Mouse (Mus musculus) mouse trophoblast stem cell (cell line): Measurements from ENCODE around the gene Ergic2.
"Not testable (repeated sequence)": the region's sequence is repeated elsewhere in the genome, so short reads cannot be mapped to it uniquely, and the experiment has no call there.

Experiments used
- in situ Hi-C, 2 experiments: fragments of 300-500 bp; cut with MseI, MboI; formaldehyde crosslinking; loops; 2 replicates in 1 of 2; 3 replicates in 1 of 2; pipeline ENCODE4 v1.15.1; 2025

Gene Ergic2

GRCm38 (mm10) chr6:148216752-148217151, 4.6 kb upstream of the Ergic2 start:
- in situ Hi-C loops = no loop called here

GRCm38 (mm10) chr6:148214765-148215164, 2.6 kb upstream of the Ergic2 start:
- in situ Hi-C loops = no loop called here

DNA sequence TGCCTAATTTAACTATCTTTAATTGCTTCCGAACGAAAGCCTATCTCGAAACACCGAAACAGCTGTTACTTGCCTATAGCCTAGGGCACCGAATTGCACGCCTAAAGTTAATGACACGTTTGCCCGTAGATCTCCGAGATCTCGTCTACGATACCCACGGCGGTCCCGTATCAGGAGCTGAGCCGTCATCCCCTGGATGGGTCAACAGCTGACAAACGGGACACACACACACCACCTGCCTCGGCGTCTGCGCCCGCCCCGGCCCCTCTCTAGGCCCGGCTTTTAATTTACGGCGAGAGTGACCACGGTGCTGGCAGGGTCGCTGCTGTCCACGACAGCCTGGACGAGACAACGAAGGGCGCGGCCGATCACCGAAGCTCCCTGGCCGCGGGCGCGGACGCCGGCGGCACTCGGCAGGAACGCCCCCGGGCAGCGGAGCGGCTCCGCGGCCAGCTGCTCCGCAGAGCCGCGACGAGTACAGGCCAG, 740 bp downstream of the Ergic2 start:
- in situ Hi-C loops = no loop called here

GRCm38 (mm10) chr6:148207522-148207921, 4.7 kb downstream of the Ergic2 start:
- in situ Hi-C loops = no loop called here

DNA sequence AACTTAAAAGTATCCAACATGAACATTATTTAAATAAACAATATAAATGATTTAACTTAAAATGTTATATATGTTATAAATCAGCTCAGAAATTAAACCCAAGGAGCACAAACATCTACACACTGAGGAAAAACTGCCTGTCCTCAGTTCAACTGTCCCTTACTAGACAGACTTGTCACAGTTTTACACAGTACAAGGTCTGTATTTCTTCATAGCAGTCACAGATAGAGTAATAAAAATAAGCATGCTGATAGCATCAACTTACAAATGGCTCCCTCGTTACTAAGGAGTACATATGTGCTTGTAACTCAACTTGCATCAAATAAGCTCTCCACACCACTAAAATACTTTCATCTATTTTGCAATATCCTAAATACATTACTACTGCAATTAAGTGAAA, 7.0 kb downstream of the Ergic2 start:
- in situ Hi-C loops = no loop called here

DNA sequence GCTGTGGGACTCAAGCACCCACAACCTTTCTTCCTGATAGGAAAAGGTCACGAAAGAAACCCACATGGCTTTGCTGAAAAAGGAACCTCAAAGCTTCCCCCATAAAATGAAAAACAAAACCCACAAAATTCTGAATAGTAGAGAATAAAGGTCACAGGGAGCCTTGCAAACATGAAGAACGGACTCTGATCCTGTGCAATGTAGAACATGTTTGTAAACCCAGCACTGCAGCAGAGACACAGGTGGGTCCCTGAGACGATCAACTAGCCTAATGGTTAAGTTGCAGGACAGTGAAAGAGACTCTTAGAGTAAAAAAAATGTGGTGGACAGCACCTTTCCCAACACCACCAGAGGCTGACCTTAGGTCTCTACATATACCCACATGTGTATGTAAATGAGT, 12.4 kb downstream of the Ergic2 start:
- in situ Hi-C loops = no loop called here

DNA sequence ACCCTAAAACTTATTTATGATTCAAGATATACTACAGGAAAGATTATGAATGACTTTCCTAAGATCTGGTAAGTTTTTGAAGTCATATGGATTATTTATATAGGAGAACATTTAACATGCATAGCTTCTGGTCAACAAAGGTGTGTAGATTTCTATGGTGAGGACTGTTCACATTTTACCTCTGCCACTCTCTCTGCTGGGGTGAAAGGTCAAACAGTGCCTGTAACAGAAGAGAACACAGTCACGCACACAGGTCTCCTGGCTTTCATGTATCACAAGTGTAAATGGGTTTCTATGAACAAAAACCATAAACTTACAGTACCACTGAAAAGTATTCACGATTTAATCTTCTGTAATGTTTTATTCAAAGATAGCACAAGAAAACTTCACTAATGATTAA, 13.0 kb downstream of the Ergic2 start:
- in situ Hi-C loops = no loop called here

- in situ Hi-C loops = no loop called here
These were observed 18.0 kb downstream of the Ergic2 start for GRCm38 (mm10) chr6:148193972-148194701.

DNA sequence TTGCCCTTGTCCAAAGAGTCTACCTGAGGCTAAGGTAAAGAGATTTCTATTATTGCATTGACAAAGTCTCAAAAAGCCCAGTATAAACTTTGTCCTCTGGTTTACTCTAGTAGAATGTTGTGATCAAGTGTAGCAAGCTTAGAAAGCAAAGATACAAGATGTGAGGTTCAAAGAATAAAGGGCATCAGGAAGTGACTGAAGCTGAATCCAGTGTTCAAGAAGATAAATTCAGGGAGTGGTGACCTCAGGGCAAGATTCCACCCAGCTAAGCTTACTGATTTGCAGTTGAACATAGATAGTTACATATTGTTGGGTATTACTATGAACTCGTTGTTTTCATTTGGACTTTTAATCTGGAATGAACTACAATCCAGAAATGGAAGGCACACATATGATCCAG, 26.5 kb downstream of the Ergic2 start:
- in situ Hi-C loops = no loop called here

DNA sequence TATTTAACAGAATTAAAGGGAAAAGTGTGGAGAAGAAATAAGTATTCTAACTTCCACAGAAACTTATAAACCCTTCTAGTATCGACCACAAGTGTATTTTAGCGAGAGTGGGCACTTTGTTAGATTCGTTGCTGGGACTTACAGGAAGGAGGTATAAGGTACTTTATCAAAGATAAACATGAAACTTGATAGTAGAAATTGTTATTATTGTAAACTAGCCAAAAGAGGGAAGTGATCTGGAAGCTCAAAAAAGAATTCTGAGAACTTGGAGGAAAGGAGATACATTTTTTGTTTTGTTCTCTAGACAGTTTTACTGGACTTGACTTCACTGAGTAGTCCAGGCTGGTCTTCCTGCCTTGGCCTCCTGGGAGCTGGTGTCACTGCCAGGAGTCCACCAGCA, 39.3 kb downstream of the Ergic2 start:
- in situ Hi-C loops = no loop called here

GRCm38 (mm10) chr6:148152305-148152704, 59.9 kb downstream of the Ergic2 start:
- in situ Hi-C loops = not testable (repeated sequence)

- in situ Hi-C loops = no loop called here
These were observed 69.8 kb downstream of the Ergic2 start for GRCm38 (mm10) chr6:148142421-148142820.

- in situ Hi-C loops = no loop called here
These were observed 70.3 kb downstream of the Ergic2 start for GRCm38 (mm10) chr6:148141874-148142273.

DNA sequence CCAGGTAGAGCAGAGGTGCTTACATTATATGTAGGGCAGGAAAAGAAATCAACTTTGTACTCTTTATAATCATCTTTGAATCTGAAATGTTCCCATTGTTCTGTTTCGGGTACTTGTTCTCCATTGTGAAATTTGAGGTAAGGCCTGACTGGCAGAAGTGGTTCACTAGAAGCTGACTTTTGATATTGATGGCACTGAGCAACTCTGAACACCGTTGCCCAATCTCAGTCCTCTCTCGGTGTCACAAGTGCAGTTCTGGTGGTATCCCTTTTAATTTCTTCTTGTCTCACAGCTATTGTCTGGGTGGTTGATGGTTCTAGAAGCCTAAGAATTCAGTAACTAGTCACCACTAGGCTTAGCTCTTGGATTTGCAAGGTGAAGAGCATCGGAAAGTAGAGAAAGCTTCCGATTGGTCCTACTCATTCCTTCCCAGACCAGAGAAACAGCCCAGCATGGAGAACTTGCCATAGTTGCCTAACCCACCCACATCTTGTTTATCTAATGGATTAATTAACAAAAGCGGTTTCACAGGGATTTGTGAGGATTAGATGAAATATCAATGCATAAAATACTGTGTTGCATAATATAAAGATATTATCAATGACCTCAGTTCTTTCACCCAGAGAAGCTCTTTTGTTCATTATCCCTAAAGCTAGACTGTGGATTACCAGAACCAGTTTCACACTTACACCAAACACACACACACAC, 72.7 kb downstream of the Ergic2 start:
- in situ Hi-C loops = no loop called here

- in situ Hi-C loops = no loop called here
These were observed 76.3 kb downstream of the Ergic2 start for GRCm38 (mm10) chr6:148135769-148136382.

GRCm38 (mm10) chr6:148133536-148133935, 78.6 kb downstream of the Ergic2 start:
- in situ Hi-C loops = no loop called here

DNA sequence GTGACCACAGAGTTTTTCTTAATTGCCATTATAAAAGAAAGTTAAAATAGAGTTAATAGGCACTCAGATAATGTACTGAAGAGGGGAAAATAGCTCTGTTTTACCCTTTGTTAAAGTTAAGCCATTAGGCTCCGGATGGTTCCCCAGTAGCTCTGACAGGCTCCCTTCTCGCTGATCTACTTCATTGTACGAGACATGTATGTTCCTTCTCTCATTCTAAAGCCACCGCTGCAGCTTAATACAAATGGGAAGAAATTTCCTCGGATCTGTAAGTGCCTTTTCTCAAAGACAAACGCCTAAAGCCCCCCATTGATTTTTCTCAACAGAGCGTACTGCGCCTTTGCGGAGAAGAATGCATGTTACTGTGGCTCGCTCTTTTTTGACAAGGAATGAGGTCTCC, 79.9 kb downstream of the Ergic2 start:
- in situ Hi-C loops = no loop called here
